Mouse (Mus musculus) heart, postnatal 0 days (tissue): ENCODE data around the gene Rpl31. TPM values are rescaled to one million over a fixed set of nuclear protein-coding genes. Genes with fewer than 3 reads are reported as not detected.

Source experiments
- ATAC-seq: fragments of 200-750 bp; cut with Nextera tagmentation; 2 replicates; pipeline ENCODE4 v1.8.0; 2017; ENCODE audit warnings: low read depth, moderate number of reproducible peaks, moderate library complexity; ENCODE audit not compliant: insufficient read depth
- DNase-seq: peaks from one replicate; pipeline ENCODE4 v3.0.0-alpha.2; 2016; ENCODE audit warnings: low spot score
- H3K27ac ChIP-seq: fragments of 300-500 bp; sonication (generic); 2 replicates; pipeline ENCODE4 v1.5.1; 2014; ENCODE audit warnings: low read depth, mild to moderate bottlenecking
- H3K27me3 ChIP-seq: fragments of 300-500 bp; sonication (generic); 2 replicates; pipeline ENCODE4 v1.6.1; 2014; ENCODE audit warnings: low read length, mixed read lengths; ENCODE audit not compliant: control insufficient read depth, insufficient read depth
- H3K36me3 ChIP-seq: fragments of 300-500 bp; sonication (generic); replicated peaks from 2 replicates; pipeline ENCODE4 v1.6.1; 2014; ENCODE audit warnings: low read length, mixed read lengths; ENCODE audit not compliant: control insufficient read depth, insufficient read depth
- H3K4me1 ChIP-seq: fragments of 300-500 bp; sonication (generic); 2 replicates; pipeline ENCODE4 v1.6.1; 2014; ENCODE audit warnings: antibody characterized with exemption; ENCODE audit not compliant: control insufficient read depth, insufficient read depth
- H3K4me2 ChIP-seq: fragments of 300-500 bp; sonication (generic); 2 replicates; pipeline ENCODE4 v1.6.1; 2014; ENCODE audit warnings: low read depth, mild to moderate bottlenecking, low read length, moderate library complexity
- H3K4me3 ChIP-seq: fragments of 300-500 bp; sonication (generic); 2 replicates; pipeline ENCODE4 v1.5.1; 2014; ENCODE audit warnings: low read depth, low read length
- H3K9ac ChIP-seq: fragments of 300-500 bp; sonication (generic); replicated peaks from 2 replicates; pipeline ENCODE4 v1.6.1; 2014; ENCODE audit warnings: low read depth, low read length, mixed read lengths
- H3K9me3 ChIP-seq: fragments of 300-500 bp; sonication (generic); replicated peaks from 2 replicates; pipeline ENCODE4 v1.6.1; 2016; ENCODE audit warnings: low read length; ENCODE audit not compliant: control insufficient read depth
- CTCF ChIP-seq: IDR thresholded peaks from 2 replicates; pipeline ENCODE4 v1.5.1; 2016; ENCODE audit warnings: antibody characterized with exemption, control low read depth, low read depth
- EP300 ChIP-seq: IDR thresholded peaks from 2 replicates; pipeline ENCODE4 v1.6.1; 2016; ENCODE audit warnings: antibody characterized with exemption, low read depth
- WGBS: fragments of 180-500 bp; shearing (Covaris S2); extraction: QIAGEN DNeasy Blood & Tissue Kit; methylation state at CpG from one replicate; pipeline ENCODE4 v1.1.7; 2014; 5-methylcytosine and 5-hydroxymethylcytosine counted together
- polyA plus RNA-seq: library from polyadenylated mRNA; unstranded; fragments of >200 nt; fragmentation: Nextera tagmentation; extraction: Ambion mirVana; gene quantifications from 2 replicates; pipeline ENCODE4 v1.2.1, GENCODE M21; 2015
- total RNA-seq: library from RNA; depleted of rRNA; stranded (reverse); fragments of >200 nt; gene quantifications from 2 replicates; pipeline ENCODE4 v1.2.3, GENCODE M21; 2014; ENCODE audit warnings: low replicate concordance

The Rpl31 gene
- total and polyA plus RNA-seq, 2 experiments from 2014 or later, result 198 to 330 TPM

GRCm38 (mm10) chr1:39398284-39398683 lies 30.6 kb downstream of the Rpl31 start:
- Histone ChIP-seq H3K4me2 (no peak overlapping the region), H3K9ac (no peak overlapping the region), H3K9me3 (no peaks in the 10 kb centered on the region), H3K27ac (no peak overlapping the region), H3K4me1 (no peaks in the 10 kb centered on the region), H3K36me3 (peaks cover 26% of the 10 kb centered on the region), H3K27me3 (no peaks in the 10 kb centered on the region), H3K4me3 (no peak overlapping the region)
- no peak for DNase-seq
- WGBS, result 73% methylated on average over 6 of the region's 6 CpGs
- no peak for ATAC-seq
- TF ChIP-seq EP300 (no peak), CTCF (no peak)

- H3K9me3 ChIP-seq, result no peaks in the 10 kb centered on the region
- WGBS, result 63% methylated on average over 4 of the region's 4 CpGs
- no peaks in the 10 kb centered on the region for H3K27me3 ChIP-seq
- H3K27ac ChIP-seq, result no peak overlapping the region
- no peak overlapping the region for H3K4me2 ChIP-seq
- H3K4me3 ChIP-seq, result no peak overlapping the region
- TF ChIP-seq CTCF, result no peak
- no peaks in the 10 kb centered on the region for H3K4me1 ChIP-seq
- no peak overlapping the region for H3K9ac ChIP-seq
- DNase-seq (no peak), ATAC-seq (no peak; the same call in 1 of the 2 replicates)
- H3K36me3 ChIP-seq, result peaks cover 17% of the 10 kb centered on the region
These were observed 31.6 kb downstream of the Rpl31 start for GRCm38 (mm10) chr1:39399228-39399627.

GRCm38 (mm10) chr1:39400173-39400572 lies 32.5 kb downstream of the Rpl31 start:
- whole genome bisulfite sequencing, result 96% methylated on average over 3 of the region's 3 CpGs
- no peaks in the 10 kb centered on the region for H3K4me1 ChIP-seq
- no peak overlapping the region for H3K4me2 ChIP-seq
- H3K9ac ChIP-seq, result no peak overlapping the region
- DNase-seq, result no peak
- no peaks in the 10 kb centered on the region for H3K9me3 ChIP-seq
- H3K27ac ChIP-seq, result no peak overlapping the region
- peaks cover 17% of the 10 kb centered on the region for H3K36me3 ChIP-seq
- ATAC-seq, result no peak
- no peak overlapping the region for H3K4me3 ChIP-seq
- no peaks in the 10 kb centered on the region for H3K27me3 ChIP-seq
- TF ChIP-seq CTCF, result no peak
- TF ChIP-seq EP300, result no peak

- no peak overlapping the region for H3K4me3 ChIP-seq
- H3K9ac ChIP-seq, result no peak overlapping the region
- WGBS, result 39% methylated on average over 4 of the region's 4 CpGs
- TF ChIP-seq EP300, result no peak
- peak; percentile 47 for TF ChIP-seq CTCF
- DNase-seq (no peak), ATAC-seq (peak; percentile 14; the same call in 1 of the 2 replicates)
- H3K36me3 ChIP-seq, result peaks cover 8% of the 10 kb centered on the region
- H3K9me3 ChIP-seq, result no peaks in the 10 kb centered on the region
- H3K27ac ChIP-seq, result no peak overlapping the region
- H3K4me1 ChIP-seq, result no peaks in the 10 kb centered on the region
- H3K4me2 ChIP-seq, result no peak overlapping the region
- no peaks in the 10 kb centered on the region for H3K27me3 ChIP-seq
These were observed 39.5 kb downstream of the Rpl31 start for GRCm38 (mm10) chr1:39407108-39407507.

- H3K9ac ChIP-seq, result no peak overlapping the region
- no peaks in the 10 kb centered on the region for H3K9me3 ChIP-seq
- DNase-seq (no peak), ATAC-seq (no peak)
- no peaks in the 10 kb centered on the region for H3K27me3 ChIP-seq
- H3K4me2 ChIP-seq, result no peak overlapping the region
- no peak for TF ChIP-seq EP300
- no peak for TF ChIP-seq CTCF
- 81% methylated on average over 6 of the region's 6 CpGs for WGBS
- H3K4me1 ChIP-seq, result no peaks in the 10 kb centered on the region
- no peak overlapping the region for H3K4me3 ChIP-seq
- no peaks in the 10 kb centered on the region for H3K36me3 ChIP-seq
- no peak overlapping the region for H3K27ac ChIP-seq
These were observed 40.5 kb downstream of the Rpl31 start for GRCm38 (mm10) chr1:39408123-39408522.

GRCm38 (mm10) chr1:39408668-39409067 lies 41.0 kb downstream of the Rpl31 start:
- WGBS, result 73% methylated on average over 7 of the region's 7 CpGs
- no peak overlapping the region for H3K4me3 ChIP-seq
- no peak for ATAC-seq
- no peak overlapping the region for H3K27ac ChIP-seq
- no peaks in the 10 kb centered on the region for H3K4me1 ChIP-seq
- H3K27me3 ChIP-seq, result no peaks in the 10 kb centered on the region
- TF ChIP-seq CTCF, result no peak
- TF ChIP-seq EP300, result no peak
- no peak overlapping the region for H3K9ac ChIP-seq
- no peaks in the 10 kb centered on the region for H3K36me3 ChIP-seq
- no peaks in the 10 kb centered on the region for H3K9me3 ChIP-seq
- no peak for DNase-seq
- no peak overlapping the region for H3K4me2 ChIP-seq
